Mouse (Mus musculus): Measurements from ENCODE around the gene Rassf8.

Rassf8 gene
- long read RNA-seq, experiment 1, full-length matches to known transcripts: 5 of 12 reads
- long read RNA-seq, experiment 1, partial matches to known transcripts: 3 of 12 reads
- long read RNA-seq, experiment 1, other reads (novel, unspliced or antisense): 4 of 12 reads
- long read RNA-seq, experiment 2, full-length matches to known transcripts: 6 of 10 reads
- long read RNA-seq, experiment 2, partial matches to known transcripts: 1 of 10 reads
- long read RNA-seq, experiment 2, other reads (novel, unspliced or antisense): 3 of 10 reads

DNA sequence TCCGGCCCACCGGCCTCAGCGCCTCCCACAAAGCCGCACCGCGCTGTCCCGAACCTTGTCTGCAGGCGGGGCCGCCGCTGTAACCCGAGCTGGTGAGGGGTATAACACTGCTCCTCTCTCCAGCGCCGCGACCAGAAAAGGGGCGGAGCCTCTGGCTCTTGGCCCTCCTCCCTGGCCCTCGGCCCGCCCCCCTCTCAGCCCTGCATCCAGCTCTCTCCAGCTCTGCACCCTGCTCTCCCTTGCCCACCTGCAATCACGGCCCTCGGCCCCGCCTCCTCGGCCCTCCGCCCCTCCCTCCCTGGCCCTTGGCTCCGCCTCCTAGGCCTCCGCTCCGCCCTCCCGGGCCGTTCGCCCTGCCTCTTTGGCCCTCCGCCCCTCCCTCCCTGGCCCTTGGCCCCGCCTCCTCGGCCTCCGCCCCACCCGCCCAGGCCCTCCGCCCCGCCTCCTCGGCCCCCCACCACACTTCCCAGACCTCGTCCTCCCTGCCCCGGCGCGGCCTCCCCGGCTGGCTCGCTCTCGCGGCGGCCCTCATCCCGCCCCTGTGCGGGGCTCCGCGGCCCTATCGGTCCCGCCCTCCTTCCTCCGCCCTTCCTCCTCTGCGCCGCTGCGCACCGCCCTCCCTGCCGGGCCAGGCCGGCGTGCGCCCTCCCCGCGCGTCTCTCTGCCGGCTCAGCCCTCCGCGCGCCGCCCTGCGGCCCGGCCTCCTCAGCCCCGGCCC, at the start of gene Rassf8:
Gene Rassf8 (plus strand): TSS at position 617 of the 718 bp plus-strand sequence.
- intact Hi-C loops (cut with DNase I): loop anchor here (10.0 kb wide), 1 partner anchor 301 kb away; no protein-coding TSS in a partner anchor

GRCm38 (mm10) chr6:145701021-145701540, 45.5 kb upstream of the Rassf8 start:
- intact Hi-C loops (cut with DNase I): no loop called here

- intact Hi-C loops (cut with DNase I): no loop called here
Observed at GRCm38 (mm10) chr6:145703667-145704066, 42.9 kb upstream of the Rassf8 start.

GRCm38 (mm10) chr6:145709956-145710720, 36.4 kb upstream of the Rassf8 start:
- intact Hi-C loops (cut with DNase I): no loop called here

DNA sequence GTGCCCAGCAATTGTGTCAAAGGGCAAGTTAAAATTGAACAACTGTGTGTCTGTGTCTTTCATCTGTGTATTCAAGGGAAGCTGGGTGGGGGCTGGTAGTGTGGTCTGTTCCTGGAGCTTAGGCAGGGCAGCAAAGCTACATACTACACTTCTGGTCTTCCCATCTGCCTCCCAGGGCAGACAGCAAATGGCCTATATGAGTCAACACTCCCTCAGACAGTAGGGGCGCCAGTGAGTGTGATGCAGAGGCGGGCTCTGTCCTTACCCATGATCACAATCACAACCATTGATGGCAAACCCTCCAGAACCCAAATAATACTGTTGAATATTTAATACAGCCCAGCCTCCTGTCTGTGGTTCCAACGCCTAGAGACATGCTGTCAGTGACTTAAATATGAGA, 35.8 kb upstream of the Rassf8 start:
- intact Hi-C loops (cut with DNase I): no loop called here

- intact Hi-C loops (cut with DNase I): no loop called here
Observed at GRCm38 (mm10) chr6:145711320-145711719, 35.2 kb upstream of the Rassf8 start.

- intact Hi-C loops (cut with DNase I): no loop called here
Observed at GRCm38 (mm10) chr6:145713241-145714114, 33.1 kb upstream of the Rassf8 start.

- intact Hi-C loops (cut with DNase I): no loop called here
Observed at GRCm38 (mm10) chr6:145714131-145714530, 32.4 kb upstream of the Rassf8 start.

- intact Hi-C loops (cut with DNase I): no loop called here
Observed at GRCm38 (mm10) chr6:145722596-145722995, 24.0 kb upstream of the Rassf8 start.

GRCm38 (mm10) chr6:145723131-145723863, 23.3 kb upstream of the Rassf8 start:
- intact Hi-C loops (cut with DNase I): no loop called here

GRCm38 (mm10) chr6:145725849-145726248, 20.7 kb upstream of the Rassf8 start:
- intact Hi-C loops (cut with DNase I): no loop called here

DNA sequence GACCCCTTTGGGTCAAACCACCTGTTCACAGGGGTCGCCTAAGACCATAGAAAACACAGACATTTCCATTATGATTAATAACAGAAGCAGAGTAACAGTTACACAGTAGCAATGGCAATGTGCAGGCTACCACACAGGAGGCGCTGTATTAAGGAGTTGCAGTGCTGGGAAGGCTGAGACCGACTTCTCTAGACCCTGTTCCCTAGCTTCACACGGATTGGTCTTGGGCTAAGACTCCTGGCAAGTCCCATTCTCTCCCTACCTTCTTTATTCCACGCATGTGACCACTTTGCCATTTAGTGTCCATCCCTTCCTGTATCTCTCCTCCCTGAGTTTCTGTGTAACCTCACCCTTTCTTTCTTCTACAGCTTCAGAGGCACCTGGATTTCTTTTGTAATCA, 19.6 kb upstream of the Rassf8 start:
- intact Hi-C loops (cut with DNase I): no loop called here

- intact Hi-C loops (cut with DNase I): no loop called here
Observed at GRCm38 (mm10) chr6:145732868-145733267, 13.7 kb upstream of the Rassf8 start.

DNA sequence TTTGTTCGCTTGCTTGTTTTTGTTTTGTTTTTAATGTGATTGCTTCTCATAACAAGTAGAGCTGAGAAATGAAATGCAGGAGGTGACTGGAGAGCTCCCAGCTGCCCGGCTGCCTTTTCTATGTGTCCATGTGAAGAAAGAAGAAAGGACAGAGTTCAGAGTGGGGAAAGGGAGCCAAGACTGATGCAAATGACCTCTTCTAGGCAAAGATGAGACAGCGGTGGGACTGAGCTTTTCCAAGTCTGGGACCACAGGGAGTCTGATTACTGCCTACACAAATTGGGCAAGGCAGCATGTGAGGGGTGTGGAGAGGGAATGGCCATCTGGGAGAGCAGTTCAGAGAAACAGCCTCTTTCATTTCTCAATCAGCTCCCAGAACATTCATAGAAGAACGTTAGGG, 13.3 kb upstream of the Rassf8 start:
- intact Hi-C loops (cut with DNase I): no loop called here

GRCm38 (mm10) chr6:145733911-145734310, 12.6 kb upstream of the Rassf8 start:
- intact Hi-C loops (cut with DNase I): no loop called here

- intact Hi-C loops (cut with DNase I): loop anchor here (5.0 kb wide), 1 partner anchor 39 kb away; no protein-coding TSS in a partner anchor
Observed at GRCm38 (mm10) chr6:145736099-145736498, 10.4 kb upstream of the Rassf8 start.

GRCm38 (mm10) chr6:145739231-145739630, 7.3 kb upstream of the Rassf8 start:
- intact Hi-C loops (cut with DNase I): loop anchor here (5.0 kb wide), 1 partner anchor 42 kb away; no protein-coding TSS in a partner anchor

- intact Hi-C loops (cut with DNase I): loop anchor here (10.0 kb wide), 1 partner anchor 295 kb away; no protein-coding TSS in a partner anchor
Observed at GRCm38 (mm10) chr6:145740011-145740410, 6.5 kb upstream of the Rassf8 start.

- intact Hi-C loops (cut with DNase I): loop anchor here (10.0 kb wide), 1 partner anchor 300 kb away; no protein-coding TSS in a partner anchor
Observed at GRCm38 (mm10) chr6:145745291-145745690, 1.3 kb upstream of the Rassf8 start.

Measured in adrenal gland (tissue).